Mouse (Mus musculus) hindbrain, embryonic 15.5 days (tissue): ENCODE results near the gene Spaca4. TPM values are rescaled to one million over a fixed set of nuclear protein-coding genes. Genes with fewer than 3 reads are reported as not detected.

Experiments
- ATAC-seq: fragments of 200-750 bp; cut with Nextera tagmentation; 2 replicates; pipeline ENCODE4 v1.8.0; 2017; ENCODE audit warnings: low read depth, moderate number of reproducible peaks, moderate TSS enrichment; ENCODE audit not compliant: low FRiP score
- H3K27ac ChIP-seq: fragments of 300-500 bp; sonication (generic); replicated peaks from 2 replicates; pipeline ENCODE4 v1.5.1; 2015; ENCODE audit warnings: mild to moderate bottlenecking, inconsistent platforms
- H3K27me3 ChIP-seq: fragments of 300-500 bp; sonication (generic); 2 replicates; pipeline ENCODE4 v1.6.1; 2015; ENCODE audit warnings: control low read depth, inconsistent platforms
- H3K36me3 ChIP-seq: fragments of 300-500 bp; sonication (generic); 2 replicates; pipeline ENCODE4 v1.6.1; 2015; ENCODE audit warnings: control low read depth, inconsistent platforms
- H3K4me1 ChIP-seq: fragments of 300-500 bp; sonication (generic); replicated peaks from 2 replicates; pipeline ENCODE4 v1.6.1; 2015; ENCODE audit warnings: control low read depth, inconsistent platforms
- H3K4me2 ChIP-seq: fragments of 300-500 bp; sonication (generic); 2 replicates; pipeline ENCODE4 v1.6.1; 2015; ENCODE audit warnings: moderate library complexity, mild to moderate bottlenecking, inconsistent platforms
- H3K4me3 ChIP-seq: fragments of 300-500 bp; sonication (generic); 2 replicates; pipeline ENCODE4 v1.5.1; 2015; ENCODE audit warnings: mild to moderate bottlenecking, inconsistent platforms
- H3K9ac ChIP-seq: fragments of 300-500 bp; sonication (generic); 2 replicates; pipeline ENCODE4 v1.6.1; 2015; ENCODE audit warnings: inconsistent platforms
- H3K9me3 ChIP-seq: fragments of 300-500 bp; sonication (generic); 2 replicates; pipeline ENCODE4 v1.6.1; 2016; ENCODE audit warnings: control low read depth, inconsistent platforms
- WGBS: fragments of 180-500 bp; shearing (Covaris S2); methylation state at CpG from one replicate; pipeline ENCODE4 v1.1.7; 2015; 5-methylcytosine and 5-hydroxymethylcytosine counted together
- polyA plus RNA-seq: library from polyadenylated mRNA; unstranded; fragments of >200 nt; fragmentation: Nextera tagmentation; extraction: Ambion mirVana; gene quantifications from 2 replicates; pipeline ENCODE4 v1.2.1, GENCODE M21; 2015

The Spaca4 gene
- polyA plus RNA-seq, 1 experiment from 2014 or later: not detected

DNA sequence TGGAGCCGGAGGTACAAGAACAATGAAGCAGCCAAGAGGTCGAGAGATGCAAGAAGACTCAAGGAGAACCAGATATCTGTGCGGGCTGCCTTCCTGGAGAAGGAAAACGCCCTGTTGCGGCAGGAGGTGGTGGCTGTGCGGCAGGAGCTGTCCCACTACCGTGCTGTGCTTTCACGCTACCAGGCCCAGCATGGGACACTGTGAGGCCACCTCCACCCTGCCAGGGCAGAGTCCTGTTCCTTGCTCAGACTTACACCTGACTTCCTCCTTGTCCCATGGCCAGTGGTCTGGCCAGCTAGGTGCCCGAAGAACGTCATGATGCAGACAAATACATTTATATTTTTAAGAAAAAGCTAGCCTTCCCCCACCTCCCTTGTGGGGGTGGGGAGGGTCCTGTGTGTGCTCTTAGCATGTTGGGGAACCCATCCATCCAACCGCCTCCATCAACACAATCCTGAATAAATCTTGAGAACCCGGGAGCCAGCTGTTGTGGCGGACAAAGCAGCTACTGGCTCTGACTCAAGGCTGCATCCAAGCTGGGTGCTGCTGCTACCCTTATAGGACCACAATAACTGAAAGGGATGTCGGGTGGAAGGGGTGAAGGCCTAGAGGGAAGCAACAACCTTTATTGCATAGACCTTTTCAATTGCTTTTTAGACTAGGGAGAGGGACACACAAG is 15.8 kb downstream of the Spaca4 start:
- no peak for ATAC-seq

DNA sequence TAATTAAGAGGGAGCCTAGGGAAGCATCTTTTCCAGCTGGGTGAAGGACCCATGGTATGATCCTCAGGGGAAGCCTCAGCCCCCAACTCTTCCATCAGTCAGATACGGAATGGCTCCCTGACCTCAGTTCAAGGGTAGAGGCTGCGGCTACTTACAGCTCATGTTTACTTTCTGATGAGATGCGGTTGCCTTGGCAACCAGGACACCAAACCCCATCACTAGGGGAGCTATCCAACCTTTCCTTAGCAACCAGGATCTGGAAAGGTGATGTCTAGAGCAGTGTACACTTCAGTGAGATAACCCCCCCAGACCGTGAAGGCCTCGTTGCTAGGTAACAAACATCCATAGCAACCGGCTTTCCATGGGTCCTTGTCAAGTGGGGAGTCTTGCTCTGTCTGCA is 16.6 kb downstream of the Spaca4 start:
- Histone ChIP-seq H3K9me3 (no peaks in the 10 kb centered on the region), H3K27me3 (no peaks in the 10 kb centered on the region), H3K36me3 (peaks cover 31% of the 10 kb centered on the region), H3K4me2 (peak overlapping the region; percentile 98), H3K4me1 (peaks cover 66% of the 10 kb centered on the region), H3K4me3 (no peak overlapping the region), H3K27ac (peak overlapping the region; percentile 63; the same call in 1 of the 2 replicates), H3K9ac (no peak overlapping the region)
- ATAC-seq: no peak
- 24% methylated on average over 6 of the region's 6 CpGs for WGBS

More for the DNA sequence above, 15.8 kb downstream of the Spaca4 start:
- no peak overlapping the region; the same call in 1 of the 2 replicates for H3K9ac ChIP-seq
- H3K4me1 ChIP-seq: peaks cover 70% of the 10 kb centered on the region
- H3K36me3 ChIP-seq: peaks cover 31% of the 10 kb centered on the region
- peak overlapping the region; percentile 63 for H3K27ac ChIP-seq
- no peak overlapping the region for H3K4me3 ChIP-seq
- H3K9me3 ChIP-seq: no peaks in the 10 kb centered on the region
- H3K27me3 ChIP-seq: no peaks in the 10 kb centered on the region
- 58% methylated on average over 14 of the region's 14 CpGs for WGBS
- H3K4me2 ChIP-seq: peak overlapping the region; percentile 98

DNA sequence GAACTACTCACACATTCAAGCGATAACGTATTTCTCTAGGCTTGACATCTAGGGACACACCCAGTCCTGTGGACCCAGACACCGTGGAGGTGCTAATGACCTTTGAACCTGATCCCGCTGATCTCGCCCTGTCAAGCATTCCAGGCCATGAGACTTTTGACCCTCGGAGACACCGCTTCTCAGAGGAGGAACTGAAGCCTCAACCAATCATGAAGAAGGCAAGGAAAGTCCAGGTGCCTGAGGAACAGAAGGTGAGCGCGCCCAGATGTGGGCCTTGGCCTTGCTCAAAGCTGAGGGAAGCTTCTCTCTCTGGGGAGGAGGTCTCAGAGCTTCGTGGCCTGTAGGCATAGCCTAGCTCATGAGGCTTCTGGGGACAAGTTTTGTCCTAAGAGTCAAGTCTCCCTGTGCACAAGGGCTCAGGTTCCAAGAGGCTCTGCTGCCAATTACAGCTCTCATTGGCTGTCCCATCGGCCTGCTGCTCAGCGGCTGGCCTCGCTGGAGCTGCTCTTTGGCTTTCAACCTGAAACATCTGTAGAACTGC is 17.3 kb downstream of the Spaca4 start:
- no peak for ATAC-seq
- H3K4me2 ChIP-seq: peak overlapping the region; percentile 98
- peak overlapping the region; percentile 22 for H3K27ac ChIP-seq
- no peak overlapping the region for H3K4me3 ChIP-seq
- H3K9me3 ChIP-seq: no peaks in the 10 kb centered on the region
- peaks cover 28% of the 10 kb centered on the region for H3K36me3 ChIP-seq
- WGBS: 52% methylated on average over 13 of the region's 13 CpGs
- peaks cover 68% of the 10 kb centered on the region for H3K4me1 ChIP-seq
- H3K27me3 ChIP-seq: no peaks in the 10 kb centered on the region
- H3K9ac ChIP-seq: no peak overlapping the region

DNA sequence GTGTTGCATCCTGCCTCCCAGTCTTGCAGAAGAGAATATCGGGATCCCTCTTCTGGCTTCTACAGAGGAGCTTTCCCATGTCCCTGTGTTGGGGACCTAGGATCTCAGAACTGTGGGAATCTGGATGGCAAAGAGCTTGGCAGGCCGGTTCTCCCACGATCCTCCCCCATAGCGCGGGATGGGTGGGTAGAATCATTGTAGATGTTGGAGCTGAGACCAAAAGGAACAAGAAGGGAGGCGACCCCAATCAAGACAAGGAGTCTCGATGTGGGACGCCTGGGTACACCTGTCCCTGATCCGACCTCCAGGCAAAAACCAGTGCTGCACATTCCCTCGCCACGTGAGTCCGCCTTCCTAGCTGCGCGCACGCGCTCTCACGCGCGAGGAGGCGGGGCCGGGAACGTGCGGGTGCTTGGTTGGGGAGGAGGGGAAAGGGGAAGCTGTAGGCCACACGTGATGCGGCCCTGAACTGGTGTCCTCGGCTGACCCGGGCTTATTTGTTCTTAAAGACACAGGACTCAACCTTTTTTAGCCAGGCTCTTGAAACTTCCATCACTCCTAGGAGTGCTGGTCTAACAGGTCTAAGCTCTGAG is 18.1 kb downstream of the Spaca4 start:
- peak overlapping the region; percentile 61 for H3K4me3 ChIP-seq
- peak overlapping the region; percentile 23; the same call in 1 of the 2 replicates for H3K9ac ChIP-seq
- no peaks in the 10 kb centered on the region for H3K9me3 ChIP-seq
- H3K36me3 ChIP-seq: peaks cover 20% of the 10 kb centered on the region
- peak overlapping the region; percentile 73 for H3K27ac ChIP-seq
- peak overlapping the region; percentile 98 for H3K4me2 ChIP-seq
- WGBS: 1% methylated on average over 27 of the region's 27 CpGs
- no peak for ATAC-seq
- H3K4me1 ChIP-seq: peaks cover 76% of the 10 kb centered on the region
- no peaks in the 10 kb centered on the region for H3K27me3 ChIP-seq

DNA sequence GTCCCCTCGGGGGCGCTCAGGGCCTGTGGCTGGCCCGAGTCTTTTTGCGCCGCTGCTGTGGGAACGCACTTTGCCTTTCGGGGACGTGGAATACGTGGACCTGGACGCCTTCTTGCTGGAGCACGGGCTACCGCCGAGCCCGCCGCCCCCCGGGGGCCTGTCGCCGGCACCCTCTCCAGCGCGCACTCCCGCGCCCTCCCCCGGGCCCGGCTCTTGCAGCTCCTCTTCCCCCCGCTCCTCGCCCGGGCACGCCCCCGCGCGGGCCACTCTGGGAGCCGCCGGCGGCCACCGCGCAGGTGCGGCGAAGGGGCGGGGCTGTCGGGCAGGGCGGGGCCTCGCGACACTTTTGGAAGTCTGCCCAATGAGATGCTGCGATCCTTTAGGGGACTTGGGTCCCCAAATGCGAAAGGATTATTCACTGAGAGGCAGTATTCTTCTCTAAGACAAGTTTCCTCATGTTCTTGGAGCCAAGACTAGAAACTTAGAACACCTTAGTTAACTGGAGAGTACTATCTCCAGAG is 18.8 kb downstream of the Spaca4 start:
- no peaks in the 10 kb centered on the region for H3K9me3 ChIP-seq
- peaks cover 13% of the 10 kb centered on the region for H3K36me3 ChIP-seq
- peaks cover 78% of the 10 kb centered on the region for H3K4me1 ChIP-seq
- under 1% methylated on average over 45 of the region's 45 CpGs for WGBS
- peak overlapping the region; percentile 98 for H3K4me2 ChIP-seq
- peak overlapping the region; percentile 73 for H3K27ac ChIP-seq
- peak overlapping the region; percentile 77 for H3K9ac ChIP-seq
- no peak for ATAC-seq
- peak overlapping the region; percentile 61 for H3K4me3 ChIP-seq
- H3K27me3 ChIP-seq: no peaks in the 10 kb centered on the region

DNA sequence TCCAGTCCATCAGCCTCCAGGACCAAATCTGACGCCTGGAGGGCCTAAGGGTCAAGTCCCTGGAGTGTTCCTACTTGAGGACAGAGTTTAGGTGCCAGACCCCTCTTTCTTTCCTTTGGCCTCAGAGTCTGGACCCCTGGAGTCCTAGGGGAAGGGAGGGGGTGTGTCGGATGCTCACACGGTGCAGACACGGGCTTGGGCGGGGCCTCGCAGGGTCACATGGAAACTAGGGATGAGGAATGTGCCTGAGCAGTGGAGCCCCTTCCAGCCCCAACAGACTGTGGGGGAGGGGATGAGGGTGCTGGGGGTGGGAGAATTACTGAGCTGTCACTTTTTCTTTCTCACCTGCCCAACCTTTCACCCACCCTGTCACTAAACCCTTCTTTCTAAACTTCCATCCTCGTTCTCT is 19.7 kb downstream of the Spaca4 start:
- Histone ChIP-seq H3K4me1 (peaks cover 86% of the 10 kb centered on the region), H3K36me3 (peaks cover 8% of the 10 kb centered on the region), H3K27ac (peak overlapping the region; percentile 73; the same call in 1 of the 2 replicates), H3K27me3 (no peaks in the 10 kb centered on the region), H3K4me3 (peak overlapping the region; percentile 61), H3K9ac (peak overlapping the region; percentile 77), H3K9me3 (no peaks in the 10 kb centered on the region), H3K4me2 (peak overlapping the region; percentile 98)
- WGBS: under 1% methylated on average over 7 of the region's 7 CpGs
- ATAC-seq: no peak

DNA sequence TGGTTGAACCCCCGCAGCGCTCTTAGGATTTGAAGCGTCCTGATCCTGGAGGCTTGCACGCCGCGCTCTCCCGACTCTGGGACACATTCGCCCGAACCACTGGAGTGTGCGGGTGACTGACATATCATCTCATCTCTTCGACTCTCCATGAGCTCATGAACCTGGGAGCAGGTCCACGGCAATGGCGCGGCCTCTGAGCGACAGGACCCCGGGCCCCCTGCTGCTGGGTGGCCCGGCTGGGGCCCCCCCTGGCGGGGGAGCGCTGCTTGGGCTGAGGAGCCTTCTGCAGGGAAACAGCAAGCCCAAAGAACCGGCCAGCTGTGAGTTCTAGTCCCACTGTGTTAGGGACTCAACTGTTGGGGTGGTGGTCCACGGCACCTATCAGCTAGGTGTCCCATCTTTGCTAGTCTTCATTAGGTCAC is 20.2 kb downstream of the Spaca4 start:
- Histone ChIP-seq H3K4me1 (peaks cover 87% of the 10 kb centered on the region), H3K27me3 (no peaks in the 10 kb centered on the region), H3K9me3 (no peaks in the 10 kb centered on the region), H3K4me3 (peak overlapping the region; percentile 61), H3K4me2 (peak overlapping the region; percentile 98), H3K9ac (peak overlapping the region; percentile 77), H3K27ac (peak overlapping the region; percentile 67), H3K36me3 (peaks cover 4% of the 10 kb centered on the region)
- WGBS: 1% methylated on average over 21 of the region's 21 CpGs
- no peak for ATAC-seq

DNA sequence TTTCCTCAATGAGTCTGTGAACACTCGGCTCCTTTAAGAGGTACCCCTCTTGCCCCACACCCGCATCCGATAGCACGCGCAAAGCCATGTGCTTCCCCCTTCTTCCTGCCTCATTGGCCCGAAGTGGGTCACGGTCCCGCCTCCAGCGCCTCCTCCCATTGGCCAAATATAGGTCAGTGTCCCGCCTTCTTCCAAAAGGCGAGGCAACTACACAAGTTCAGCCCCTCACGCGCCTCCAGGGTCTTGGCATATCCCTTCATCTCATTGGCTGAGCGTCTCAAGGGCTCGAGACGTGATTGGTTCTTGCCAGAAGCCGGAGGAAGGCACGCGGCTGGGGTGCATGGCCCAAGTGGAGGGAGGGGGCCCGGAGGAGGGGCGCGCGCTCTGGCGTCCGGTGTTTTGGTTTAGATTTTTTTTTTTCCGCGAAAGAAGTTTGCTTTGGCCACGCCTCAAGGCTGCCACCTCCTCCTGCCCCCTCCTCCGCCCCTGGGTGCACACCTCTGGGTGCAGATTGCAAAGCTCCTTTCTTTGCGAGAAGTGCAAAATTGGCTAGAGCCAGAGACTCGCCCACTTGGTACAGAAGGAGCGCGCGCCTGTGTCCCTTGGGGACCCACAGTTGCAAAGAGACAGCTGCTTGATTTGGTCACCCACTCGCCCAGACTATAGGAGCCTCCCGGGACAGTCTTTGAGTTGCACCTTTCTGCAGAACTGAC is 20.7 kb downstream of the Spaca4 start, which contains the start of gene Dbp:
Dbp (plus strand) TSS at position 359 of the 713 bp plus-strand sequence.
- H3K4me3 ChIP-seq: peak within 1 kb of the TSS; percentile 61
- no peaks in the 10 kb centered on the region for H3K9me3 ChIP-seq
- H3K4me2 ChIP-seq: peak within 1 kb of the TSS; percentile 98
- peaks cover 89% of the 10 kb centered on the region for H3K4me1 ChIP-seq
- H3K36me3 ChIP-seq: no peaks in the 10 kb centered on the region
- peak within 1 kb of the TSS; percentile 89 for H3K27ac ChIP-seq
- no peaks in the 10 kb centered on the region for H3K27me3 ChIP-seq
- under 1% methylated on average over 36 of the region's 36 CpGs for WGBS
- ATAC-seq: peak; percentile 88
- H3K9ac ChIP-seq: peak within 1 kb of the TSS; percentile 77

DNA sequence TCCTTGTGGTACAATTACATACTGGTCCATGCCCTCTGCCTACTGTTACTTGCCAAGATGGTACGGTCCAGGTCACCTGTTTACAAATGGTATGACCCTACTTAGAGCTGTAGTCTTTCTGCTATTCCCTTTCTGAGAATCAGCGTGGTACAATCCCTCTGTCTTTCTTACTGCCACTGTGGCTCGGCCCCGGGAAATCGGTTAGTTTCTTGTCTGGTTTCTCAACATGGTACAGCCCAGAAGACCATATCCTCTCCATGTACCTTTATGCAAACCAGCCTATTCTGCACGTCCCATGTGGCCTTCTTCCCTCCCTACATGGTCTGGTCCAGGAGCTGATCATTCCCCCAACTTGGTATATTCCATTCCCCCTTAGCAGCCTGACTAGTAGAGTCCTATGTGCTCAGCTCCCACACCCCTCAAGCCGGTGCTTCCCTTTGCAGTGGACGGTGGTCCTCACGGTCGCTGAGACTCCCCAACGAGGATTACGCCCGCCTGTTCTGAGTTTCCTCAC is 21.5 kb downstream of the Spaca4 start:
- Histone ChIP-seq H3K27ac (peak overlapping the region; percentile 89), H3K27me3 (no peaks in the 10 kb centered on the region), H3K36me3 (no peaks in the 10 kb centered on the region), H3K4me1 (peaks cover 87% of the 10 kb centered on the region), H3K4me2 (peak overlapping the region; percentile 98), H3K4me3 (peak overlapping the region; percentile 61), H3K9me3 (no peaks in the 10 kb centered on the region), H3K9ac (peak overlapping the region; percentile 44)
- WGBS: 0% methylated on average over 13 of the region's 13 CpGs
- ATAC-seq: peak; percentile 37

DNA sequence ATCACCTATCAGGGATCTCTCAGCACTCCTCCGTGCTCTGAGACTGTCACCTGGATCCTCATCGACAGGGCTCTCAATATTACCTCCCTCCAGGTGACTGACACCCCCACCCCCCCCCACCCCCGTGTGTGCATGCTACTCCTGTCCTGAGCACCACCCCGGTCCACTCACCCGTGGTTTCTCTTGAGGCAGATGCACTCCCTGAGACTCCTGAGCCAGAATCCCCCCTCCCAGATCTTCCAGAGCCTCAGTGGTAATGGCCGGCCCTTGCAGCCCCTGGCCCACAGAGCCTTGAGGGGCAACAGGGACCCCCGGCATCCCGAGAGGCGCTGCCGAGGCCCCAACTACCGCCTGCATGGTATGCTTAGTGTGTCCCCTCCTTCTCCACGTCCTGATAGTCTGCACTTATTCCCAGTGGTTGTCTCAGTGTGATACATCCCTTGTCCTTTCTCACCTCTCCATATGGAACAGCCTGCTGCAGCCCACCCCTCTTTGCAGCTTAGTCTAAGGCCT is 22.0 kb downstream of the Spaca4 start:
- Histone ChIP-seq H3K4me3 (peak overlapping the region; percentile 61), H3K36me3 (no peaks in the 10 kb centered on the region), H3K27ac (peak overlapping the region; percentile 89), H3K9ac (peak overlapping the region; percentile 44), H3K4me2 (peak overlapping the region; percentile 98), H3K4me1 (peaks cover 83% of the 10 kb centered on the region), H3K9me3 (no peaks in the 10 kb centered on the region), H3K27me3 (no peaks in the 10 kb centered on the region)
- ATAC-seq: no peak; the same call in 1 of the 2 replicates
- WGBS: 27% methylated on average over 12 of the region's 12 CpGs

DNA sequence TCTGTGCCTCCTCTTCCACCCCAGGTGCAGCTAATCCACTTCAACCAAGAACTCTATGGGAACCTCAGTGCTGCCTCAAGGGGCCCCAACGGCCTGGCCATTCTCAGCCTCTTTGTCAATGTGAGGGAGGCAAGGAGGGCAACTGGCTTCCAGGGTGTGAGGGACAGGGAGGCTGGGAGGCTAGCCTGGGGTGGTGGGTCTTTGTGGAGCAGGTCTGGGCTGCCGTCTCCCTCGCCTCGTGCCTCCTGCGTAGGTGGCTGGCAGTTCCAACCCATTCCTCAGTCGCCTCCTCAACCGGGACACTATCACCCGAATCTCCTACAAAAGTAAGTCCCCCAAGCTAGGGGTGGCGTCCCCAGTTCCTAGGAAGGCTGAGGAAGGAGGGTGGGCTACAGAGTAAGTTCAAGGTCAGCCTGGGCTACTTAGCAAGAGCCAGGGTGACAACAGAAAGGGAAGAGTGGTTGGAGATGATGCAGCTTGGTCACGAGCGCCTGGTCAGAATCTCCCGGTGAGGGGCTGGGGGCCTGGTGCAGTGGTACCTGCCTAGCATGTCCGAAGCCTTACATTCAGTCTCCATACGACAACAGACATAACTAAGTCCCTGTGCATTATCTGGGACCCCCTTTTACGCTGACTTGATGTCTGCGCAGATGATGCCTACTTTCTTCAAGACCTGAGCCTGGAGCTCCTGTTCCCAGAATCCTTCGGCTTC is 22.6 kb downstream of the Spaca4 start:
- Histone ChIP-seq H3K27me3 (no peaks in the 10 kb centered on the region), H3K4me2 (peak overlapping the region; percentile 98), H3K27ac (peak overlapping the region; percentile 89), H3K9me3 (no peaks in the 10 kb centered on the region), H3K36me3 (no peaks in the 10 kb centered on the region), H3K9ac (no peak overlapping the region), H3K4me1 (peaks cover 77% of the 10 kb centered on the region), H3K4me3 (peak overlapping the region; percentile 61)
- no peak for ATAC-seq
- 93% methylated on average over 17 of the region's 17 CpGs for WGBS
